Mouse (Mus musculus) ES-E14 (cell line): ENCODE measurements at regions not wholly inside any gene's neighbourhood (a gene's known extent, or its start where the extent isn't known, plus 50 kb on each side); places are given as distances from the start of the nearest gene placed in this dataset.

ENCODE experiments used
- CHD2 ChIP-seq: IDR thresholded peaks from 2 replicates; pipeline ENCODE4 v1.6.1; 2014; ENCODE audit warnings: mild to moderate bottlenecking, low read depth, low read length, inconsistent platforms
- HCFC1 ChIP-seq: IDR thresholded peaks from 2 replicates; pipeline ENCODE4 v1.6.1; 2012; ENCODE audit warnings: low read length, inconsistent platforms, borderline replicate concordance; ENCODE audit not compliant: insufficient read depth
- MAFK ChIP-seq: IDR thresholded peaks from 2 replicates; pipeline ENCODE4 v1.6.1; 2014; ENCODE audit warnings: mild to moderate bottlenecking, low read depth, low read length, inconsistent platforms; ENCODE audit not compliant: insufficient read depth
- ZC3H11A ChIP-seq: IDR thresholded peaks from 2 replicates; pipeline ENCODE4 v1.6.1; 2012; ENCODE audit warnings: low read depth, mild to moderate bottlenecking, inconsistent platforms, low read length, borderline replicate concordance

GRCm38 (mm10) chr6:47391014-47391802, 62.0 kb upstream of the Cul1 start:
- TF ChIP-seq HCFC1 (no peak), ZC3H11A (no peak), CHD2 (no peak), MAFK (no peak)
